Mouse (Mus musculus): Measurements from ENCODE around the gene Steap3.

Gene Steap3

DNA sequence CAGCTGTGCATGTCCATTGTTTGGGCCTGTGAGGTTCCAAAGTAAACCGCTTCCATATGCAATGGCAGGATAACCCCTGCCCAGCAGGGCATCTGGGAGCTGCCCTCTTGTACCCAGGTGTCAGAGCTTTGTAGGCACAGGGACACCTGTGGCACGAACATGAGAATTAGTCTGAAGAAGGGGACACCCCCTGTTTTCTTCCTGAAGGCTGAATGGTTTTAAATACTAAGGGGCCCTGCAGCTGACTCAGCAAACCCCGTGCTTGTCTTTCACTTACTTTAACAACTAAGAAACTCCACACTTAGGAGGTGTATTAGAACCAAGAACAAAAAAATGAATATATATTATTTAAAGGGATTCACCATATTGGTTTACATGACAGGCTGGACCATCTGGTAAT is 74.4 kb downstream of the Steap3 start:
- DNase-seq (ENCODE audit: low spot score): no peak

DNA sequence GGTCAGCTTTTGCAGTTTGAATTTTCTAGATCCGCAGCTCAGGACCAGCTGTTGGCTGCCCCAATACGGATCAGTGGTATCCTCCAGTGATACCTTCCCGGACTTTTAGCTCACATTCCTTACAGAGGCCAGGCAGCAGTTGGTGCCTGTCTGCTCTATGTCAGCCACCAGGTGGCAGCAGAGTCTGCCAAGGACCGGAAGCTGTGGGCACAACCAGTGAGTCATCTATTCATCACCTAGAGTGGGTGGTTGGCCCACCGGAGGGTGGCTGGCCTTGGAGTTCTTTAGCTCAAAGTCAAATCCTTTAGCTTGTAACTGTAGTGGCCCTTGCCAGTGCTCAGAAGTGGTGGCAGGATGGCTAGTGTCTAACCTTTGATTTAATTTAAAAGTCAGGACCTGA is 75.3 kb downstream of the Steap3 start:
- peak; percentile 85 for DNase-seq (ENCODE audit: low spot score)

DNA sequence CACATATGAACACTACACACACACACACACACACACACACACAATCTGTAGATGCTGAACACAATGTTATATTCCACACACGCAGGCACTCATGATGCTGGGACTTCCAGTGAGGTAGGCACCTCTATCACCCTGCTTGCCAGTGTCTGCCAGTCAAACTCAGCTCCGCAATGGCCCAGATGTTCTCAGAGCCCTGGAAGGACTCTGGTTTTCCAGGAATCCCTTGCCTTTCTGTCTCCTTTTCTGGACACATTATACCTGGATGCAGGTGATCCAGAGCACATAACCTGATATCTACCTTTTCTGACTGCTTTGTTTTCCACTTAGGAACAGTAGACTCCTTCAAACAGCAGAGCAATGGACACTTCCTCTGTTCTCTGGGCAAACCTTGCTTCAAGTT is 75.8 kb downstream of the Steap3 start:
- DNase-seq (ENCODE audit: low spot score): no peak

DNA sequence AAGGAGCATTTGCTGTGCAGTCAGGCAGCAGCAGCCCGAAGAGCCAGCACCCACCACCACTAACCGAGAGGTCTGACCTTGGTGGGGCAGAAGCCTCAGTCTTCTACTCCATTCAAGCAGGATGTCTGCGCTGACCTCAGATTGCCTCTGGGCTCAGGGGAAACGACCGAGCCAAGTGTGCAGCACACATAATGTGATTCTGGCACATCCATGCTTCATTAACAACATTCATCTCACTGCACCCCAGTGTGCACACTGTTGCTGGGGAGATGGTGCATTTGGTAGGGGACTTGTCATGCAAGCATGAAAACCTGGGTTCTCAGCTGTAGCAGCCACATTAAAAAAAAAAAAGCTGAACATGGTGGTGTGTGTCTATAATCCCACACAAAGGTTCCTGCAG is 76.6 kb downstream of the Steap3 start:
- no peak for DNase-seq (ENCODE audit: low spot score)

DNA sequence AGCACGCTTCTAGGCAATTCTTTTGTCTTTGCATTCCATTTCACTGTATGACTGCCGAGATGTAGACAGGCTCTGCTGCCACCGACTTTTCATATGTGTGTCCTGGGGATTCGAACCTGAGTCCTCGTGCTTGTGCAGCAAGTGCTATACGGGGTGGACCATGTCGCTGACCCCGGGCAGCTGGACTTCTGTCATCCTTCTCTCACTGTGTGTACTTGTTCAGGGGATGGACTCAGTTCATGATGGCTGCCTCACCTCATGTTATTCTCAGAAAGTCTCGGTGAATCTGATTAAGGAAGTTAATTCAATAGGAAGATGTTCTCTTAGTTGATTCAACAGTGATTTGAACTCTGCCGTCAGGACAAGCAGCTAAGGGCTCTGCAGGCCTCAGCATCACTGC is 78.9 kb downstream of the Steap3 start:
- no peak for DNase-seq (ENCODE audit: low spot score)

DNA sequence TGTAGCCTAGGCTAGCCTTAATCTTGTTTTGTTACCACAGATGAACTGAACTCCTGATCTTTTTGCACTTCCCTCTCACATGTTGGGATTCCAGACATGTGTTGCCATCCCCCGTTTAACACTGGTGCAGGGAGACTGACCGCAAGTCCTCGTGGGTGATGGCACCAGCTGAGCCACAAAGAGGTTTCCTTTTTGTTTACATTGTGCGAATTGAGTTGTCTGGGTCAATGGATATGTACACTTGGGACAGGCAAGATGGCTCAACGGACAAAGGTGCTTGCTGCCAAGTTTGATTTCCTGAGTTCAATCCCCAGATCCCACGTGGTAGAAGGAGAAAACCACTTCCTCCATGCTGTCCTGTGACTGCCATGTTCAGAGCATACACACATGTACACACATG is 80.2 kb downstream of the Steap3 start:
- no peak for DNase-seq (ENCODE audit: low spot score)

DNA sequence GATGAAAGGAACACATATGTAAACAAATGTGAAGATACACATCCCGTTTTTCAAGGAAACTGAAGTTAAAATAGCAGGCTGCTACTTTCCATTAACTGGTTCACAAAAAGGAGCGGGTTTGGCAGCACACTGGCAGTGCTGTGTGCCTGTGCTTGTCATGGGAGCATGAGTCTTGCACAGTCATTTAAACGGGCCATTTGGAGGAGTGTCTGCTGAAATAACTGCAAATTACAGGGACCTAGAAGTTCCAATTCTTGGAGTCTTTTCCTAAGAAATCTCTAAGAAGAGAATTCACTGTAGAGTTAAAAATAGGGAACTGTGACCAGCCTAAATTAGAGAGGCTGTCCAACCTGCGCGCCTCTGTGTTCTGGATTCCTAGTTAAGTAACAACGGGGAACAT is 81.6 kb downstream of the Steap3 start:
- DNase-seq (ENCODE audit: low spot score): no peak

DNA sequence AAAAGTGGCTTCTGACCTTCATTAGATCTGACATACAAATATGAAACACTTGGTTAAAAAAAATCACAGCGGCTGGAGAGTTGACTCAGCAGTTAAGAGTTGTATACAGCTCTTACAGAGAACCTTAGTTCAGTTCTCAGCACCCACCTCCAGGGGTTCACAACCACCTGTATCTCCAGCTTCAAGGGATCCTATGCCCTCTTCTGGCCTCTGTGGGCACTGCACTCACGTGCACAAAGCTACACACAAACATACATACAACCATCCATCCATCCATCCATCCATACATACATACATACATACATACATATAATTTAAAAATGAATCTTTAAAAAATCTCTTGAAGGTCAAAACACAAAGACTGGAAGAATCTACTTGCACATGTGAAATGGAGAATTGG is 82.2 kb downstream of the Steap3 start:
- DNase-seq (ENCODE audit: low spot score): no peak

DNA sequence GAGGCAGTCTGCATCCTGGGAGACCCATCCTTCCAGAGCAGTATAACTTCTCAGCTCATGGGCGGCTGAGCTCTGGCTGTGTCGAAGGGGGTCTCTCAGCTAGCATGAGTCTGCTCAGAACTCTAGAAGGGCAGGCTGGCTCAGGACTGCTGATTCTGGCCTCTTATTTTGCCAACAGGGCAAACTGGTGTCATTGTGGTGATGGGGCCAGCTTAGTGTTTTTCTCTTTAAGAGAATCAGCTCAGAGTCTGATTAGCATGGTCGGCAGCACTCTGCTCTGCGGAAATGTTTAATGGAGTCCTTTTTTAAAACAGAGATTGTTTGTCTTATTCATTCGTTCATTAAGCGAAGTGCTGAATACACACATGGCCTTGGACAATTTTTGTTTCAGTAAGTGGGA is 83.3 kb downstream of the Steap3 start:
- DNase-seq (ENCODE audit: low spot score): no peak

DNA sequence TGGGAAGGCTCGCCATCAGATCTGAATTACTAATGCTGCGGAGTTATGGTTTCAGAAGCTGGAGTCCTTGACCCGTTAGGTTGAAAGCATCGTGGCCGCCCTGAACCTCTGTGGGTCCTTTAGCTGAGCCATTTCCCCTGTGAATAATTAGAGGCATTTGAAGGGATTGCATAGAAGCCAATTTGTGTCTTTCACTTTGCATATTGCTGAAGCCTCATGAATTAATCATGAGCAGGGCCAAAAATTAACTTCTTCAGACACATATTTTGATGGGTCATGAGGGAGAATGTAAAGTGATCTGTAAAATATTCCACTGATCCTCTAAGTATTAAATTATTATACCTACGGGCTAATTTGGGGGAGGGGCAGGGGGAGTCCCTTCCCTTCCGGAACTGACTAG is 85.4 kb downstream of the Steap3 start:
- DNase-seq (ENCODE audit: low spot score): no peak

DNA sequence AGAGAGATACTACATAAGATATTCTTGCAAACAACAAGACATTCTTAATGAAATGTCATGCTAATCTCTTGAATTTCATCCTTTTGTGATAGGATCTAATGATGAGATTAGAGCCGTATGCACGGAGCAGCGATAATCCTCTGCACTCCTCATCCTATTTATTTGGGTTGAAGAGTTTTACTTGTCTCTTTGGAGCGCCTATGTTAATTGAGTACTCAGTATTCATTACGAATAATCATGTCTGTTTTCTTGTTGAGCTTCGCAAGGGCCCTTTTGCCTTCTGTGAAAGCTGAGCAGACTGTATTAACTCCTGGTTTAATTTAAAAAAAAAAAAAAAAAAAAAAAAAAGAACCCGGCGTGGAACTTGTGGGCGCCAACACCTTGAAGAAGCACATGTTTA is 85.8 kb downstream of the Steap3 start:
- DNase-seq (ENCODE audit: low spot score): no peak

DNA sequence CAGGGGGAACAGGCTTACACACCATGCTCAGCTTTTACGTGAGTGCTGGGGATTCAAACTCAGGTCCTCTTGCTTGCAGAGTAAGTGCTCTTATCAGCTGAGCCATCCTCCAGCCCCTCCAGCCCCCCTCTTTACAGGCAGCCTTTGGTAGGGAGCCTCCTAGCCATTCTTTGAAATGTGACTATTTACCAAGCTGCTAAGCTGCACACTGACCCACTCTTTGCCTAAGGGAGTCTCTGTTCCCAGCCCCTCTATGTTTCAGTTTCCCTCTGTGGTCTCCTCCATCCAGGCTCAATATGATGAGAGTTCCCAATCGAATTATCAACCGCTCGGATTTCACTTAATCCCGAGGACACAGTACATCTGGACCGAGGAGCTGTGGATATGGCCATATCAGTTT is 86.3 kb downstream of the Steap3 start:
- no peak for DNase-seq (ENCODE audit: low spot score)

DNA sequence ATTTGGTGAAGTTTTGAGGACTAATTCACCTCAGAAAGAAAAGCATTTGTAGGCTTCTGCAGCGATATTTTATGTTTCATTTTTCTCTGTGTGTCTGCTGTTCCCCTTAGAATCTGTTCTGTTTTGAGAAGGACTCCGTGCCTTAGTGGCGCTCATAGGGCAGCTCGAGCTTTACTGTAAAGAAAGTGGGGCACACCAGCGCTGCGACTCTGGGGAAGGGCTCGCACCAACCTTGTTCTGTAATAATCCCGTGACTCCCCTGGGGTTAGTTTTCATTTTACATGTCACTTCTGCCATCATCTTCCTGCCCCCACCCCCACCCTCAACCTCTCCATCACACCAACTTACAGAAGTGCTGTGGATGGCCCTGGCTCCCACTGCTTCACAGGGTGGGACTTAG is 95.4 kb downstream of the Steap3 start:
- DNase-seq (ENCODE audit: low spot score): no peak

DNA sequence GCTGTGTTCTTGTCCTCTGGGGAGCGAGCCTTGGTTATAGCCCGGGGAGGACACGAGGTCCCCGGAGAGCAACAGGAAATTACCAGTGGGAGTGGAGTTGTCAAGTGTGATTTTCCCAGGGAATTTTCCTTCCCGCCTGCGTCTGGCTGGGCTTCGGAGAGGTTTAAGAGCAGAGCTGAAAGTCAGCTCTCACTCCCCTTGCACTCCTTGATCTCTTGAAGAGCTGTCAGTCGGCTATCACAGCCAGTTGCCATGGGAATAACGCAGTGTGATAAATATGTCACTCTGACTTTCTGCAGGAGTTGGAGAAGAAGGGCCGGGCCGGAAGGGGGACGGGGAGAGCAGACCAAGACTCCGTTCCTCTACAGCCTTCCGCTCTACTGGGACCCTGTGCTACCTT is 96.2 kb downstream of the Steap3 start:
- no peak for DNase-seq (ENCODE audit: low spot score)

DNA sequence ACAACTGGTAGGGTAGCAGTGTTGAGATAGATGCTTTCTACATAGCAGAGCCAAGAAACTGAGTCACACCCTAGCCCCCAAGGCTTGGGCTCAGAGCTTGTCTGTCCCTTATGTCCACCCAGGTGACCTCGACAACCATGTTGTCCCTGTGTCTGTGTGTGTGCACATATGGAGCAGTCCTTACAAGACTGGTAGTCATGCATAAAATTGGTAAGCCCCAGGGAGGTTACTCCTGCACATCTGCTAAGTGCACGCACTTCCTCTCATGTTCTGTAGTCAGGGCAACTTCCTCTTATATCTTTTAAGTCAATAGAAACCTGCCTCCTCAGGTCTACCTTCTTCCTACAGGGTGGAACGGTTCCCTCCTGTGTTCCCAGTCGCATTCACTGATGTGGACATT is 97.5 kb downstream of the Steap3 start:
- DNase-seq (ENCODE audit: low spot score): no peak

DNA sequence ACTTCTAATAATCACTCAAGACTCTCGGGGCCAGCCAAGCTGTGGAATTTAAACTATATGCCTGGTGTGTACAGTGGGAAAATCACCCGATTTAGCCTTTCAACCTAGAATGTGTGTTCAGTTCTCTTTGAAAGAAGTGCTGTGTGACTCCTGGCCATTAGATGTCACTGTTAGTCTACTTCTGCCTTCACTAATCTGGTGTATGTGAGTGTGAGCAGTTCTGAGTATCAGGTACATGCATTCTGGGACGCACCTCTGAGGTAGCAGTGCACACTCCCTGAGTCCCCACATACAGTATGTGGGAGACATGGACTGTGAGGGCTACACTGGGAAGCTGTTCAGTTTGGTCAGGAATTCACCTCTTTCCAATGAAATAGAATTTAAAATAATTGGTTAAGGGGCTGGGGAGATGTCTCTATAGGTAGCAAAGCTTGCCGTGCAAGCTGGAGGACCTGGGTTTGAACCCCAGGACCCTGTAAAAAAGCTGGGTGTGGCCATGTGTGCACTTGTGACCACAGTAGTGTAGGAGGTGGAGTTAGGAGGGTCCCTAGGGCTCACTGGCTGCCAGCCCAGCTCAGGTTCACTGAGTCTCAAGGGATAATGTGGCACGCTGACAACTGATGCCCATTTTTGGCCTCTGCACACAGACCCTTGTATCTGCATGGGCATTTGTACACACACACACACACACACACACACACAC is 100.5 kb downstream of the Steap3 start:
- DNase-seq (ENCODE audit: low spot score): peak; percentile 61

DNA sequence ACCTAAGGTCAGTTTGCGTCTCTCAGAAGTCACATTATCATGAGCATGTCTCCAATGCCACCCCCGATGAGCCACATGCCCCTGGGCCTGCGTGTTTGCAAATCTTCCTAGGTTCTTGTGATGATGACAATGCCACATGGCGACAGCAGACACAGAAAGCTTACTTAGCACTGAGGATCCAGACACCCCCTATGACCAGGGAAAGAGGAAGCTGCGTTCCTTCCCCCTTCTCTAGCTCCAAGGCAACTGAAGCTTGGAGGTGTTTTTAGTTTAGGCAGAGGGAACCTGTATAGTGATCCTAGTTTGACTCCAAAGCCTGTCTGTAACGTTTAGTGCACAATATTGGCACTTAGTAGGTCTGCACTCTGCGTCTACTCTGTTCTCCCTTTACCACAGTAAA is 102.2 kb downstream of the Steap3 start:
- DNase-seq (ENCODE audit: low spot score): no peak

DNA sequence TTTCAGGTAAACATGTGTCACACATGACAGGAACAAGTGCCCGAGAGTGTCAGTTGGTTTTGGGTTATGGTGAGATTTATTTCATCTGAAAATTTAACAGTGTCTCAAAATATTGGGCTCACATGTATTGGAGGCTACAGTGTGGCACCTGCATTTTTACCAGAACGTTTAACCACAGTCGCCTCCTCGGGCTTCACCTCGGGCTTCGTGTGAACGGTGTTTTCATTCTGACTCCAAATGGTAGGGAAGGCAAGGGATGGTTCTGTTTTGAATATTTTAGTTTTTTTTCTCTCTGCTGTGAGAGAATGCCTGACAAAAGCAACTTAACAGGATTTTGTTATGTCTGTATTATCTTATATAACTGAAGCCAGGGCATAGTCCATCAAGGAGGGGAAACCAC is 103.8 kb downstream of the Steap3 start:
- no peak for DNase-seq (ENCODE audit: low spot score)

DNA sequence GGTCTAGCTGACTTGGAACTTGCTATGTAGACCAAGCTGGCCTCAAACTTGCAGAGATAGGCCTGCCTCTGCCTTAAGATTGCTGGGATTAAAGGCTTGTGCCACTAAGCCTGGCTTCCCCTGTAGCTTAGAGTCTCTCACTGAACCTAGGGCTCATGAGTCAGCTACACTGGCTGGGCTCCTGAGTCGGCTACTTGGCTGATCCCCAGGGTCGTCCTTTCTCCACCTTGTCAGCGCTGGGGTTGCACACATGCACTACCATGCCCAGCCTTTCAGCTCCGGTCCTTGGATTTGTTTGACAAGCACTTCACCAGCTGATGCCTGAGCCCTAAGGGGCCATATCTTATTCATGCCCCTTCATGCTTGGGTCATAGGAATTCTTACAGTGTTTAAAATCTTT is 104.5 kb downstream of the Steap3 start:
- no peak for DNase-seq (ENCODE audit: low spot score)

DNA sequence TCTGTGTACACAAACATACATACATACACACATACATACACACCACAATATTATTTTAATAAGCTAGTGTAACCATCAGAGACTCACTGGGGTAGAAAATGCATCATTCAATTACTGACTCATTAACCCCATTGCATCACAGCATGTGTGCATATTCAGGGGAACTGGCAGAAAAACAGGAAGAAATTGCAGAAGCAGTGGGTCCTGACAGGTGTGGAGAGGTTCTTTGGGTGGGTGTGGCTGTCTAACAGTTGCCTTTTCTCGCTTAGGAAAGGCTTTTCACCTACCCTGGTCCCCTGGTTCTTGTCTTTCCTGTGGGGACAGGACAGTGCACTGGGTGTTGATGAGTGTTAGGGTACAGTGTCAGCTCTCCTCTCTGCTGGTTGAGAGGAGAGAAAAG is 109.9 kb downstream of the Steap3 start:
- no peak for DNase-seq (ENCODE audit: low spot score)

DNA sequence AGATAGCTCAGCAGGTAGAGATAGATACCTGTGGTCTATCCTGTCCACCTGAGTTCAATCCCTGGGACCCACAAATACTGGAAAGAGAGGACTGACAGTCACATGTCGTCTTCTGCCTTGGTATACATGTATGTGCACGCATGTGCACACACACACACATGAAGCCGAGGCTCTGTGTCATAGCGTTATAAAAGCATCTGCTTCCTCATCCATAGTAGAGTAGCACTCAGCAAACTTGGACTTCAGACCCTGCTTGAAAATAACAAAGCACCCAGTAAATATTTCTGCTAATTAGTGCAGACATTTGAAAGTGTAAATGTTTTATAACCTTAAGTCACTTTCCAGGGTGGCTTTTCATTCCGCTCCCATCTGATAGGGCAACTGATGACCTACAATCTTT is 111.0 kb downstream of the Steap3 start:
- DNase-seq (ENCODE audit: low spot score): no peak

DNA sequence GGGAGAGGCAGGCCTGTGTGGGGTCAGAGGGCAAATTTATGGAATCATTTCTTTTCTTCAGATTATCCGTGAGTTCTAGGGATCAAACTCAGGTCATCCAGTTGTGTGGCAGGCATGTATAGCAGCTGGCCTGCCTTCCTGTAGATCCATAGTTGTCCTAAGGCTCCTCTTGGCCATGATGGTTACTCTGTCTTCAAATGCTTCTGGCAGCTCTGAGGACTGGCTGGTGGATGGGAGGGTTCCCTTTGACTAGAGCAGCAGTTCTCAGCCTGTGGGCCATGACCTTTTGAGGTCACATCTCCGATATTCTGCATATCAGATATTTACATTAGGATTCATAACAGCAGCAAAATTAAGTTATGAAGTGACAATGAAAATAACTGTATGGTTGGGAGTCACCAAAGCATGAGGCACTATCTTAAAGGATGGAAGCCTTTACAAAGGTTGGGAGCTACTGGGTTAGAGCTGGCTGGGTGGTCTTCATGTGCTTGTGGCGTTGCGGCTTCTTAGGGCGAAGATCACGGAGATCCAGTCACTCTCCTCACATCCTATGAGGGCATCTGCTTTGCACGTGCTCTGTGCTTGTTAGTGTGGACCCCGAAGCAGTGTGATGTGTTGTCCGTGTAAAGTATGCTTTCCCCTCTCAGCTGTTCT is 113.9 kb downstream of the Steap3 start:
- no peak for DNase-seq (ENCODE audit: low spot score)

DNA sequence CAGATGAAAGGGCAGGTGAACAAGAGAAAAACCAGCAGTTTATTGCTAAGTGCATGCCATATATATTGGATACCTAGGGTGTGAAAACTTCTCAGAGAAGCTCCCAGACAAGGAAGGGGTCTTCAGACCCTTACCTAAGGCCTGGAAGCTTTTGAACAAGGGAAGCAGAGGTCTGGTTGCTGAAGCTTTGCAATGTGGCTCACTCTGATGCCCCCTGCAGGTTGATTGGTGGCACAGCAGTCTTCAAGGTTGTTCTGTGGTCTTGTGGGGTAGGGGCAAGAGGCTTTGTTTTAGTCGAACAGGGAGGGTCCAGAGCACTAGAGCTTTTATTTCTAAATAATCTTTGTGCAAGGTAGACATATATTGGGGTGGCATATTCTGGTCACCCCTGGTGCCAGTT is 117.2 kb downstream of the Steap3 start:
- peak; percentile 29 for DNase-seq (ENCODE audit: low spot score)

DNA sequence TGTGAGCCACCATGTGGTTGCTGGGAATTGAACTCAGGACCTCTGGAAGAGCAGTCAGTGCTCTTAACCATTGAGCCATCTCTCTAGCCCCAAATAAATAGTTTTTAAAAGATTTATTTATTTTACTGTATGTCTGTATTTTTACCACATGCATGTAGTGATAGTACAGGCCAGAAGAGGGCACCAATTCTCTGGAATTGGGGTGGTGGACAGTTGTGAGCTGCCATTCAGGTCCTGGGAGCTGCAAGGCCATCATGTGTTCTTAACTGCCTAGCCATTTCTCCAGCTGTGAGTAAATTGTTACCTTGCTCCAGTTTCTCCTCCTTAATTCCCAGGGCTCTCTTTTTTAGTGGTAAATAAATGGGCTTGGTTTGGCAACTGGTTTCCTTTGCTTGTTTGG is 118.3 kb downstream of the Steap3 start:
- DNase-seq (ENCODE audit: low spot score): peak; percentile 28

Measured in layer of hippocampus, adult 11-12 months (tissue).